Mouse (Mus musculus) testis, adult 2 months (tissue): Measurements from ENCODE around the gene Sphk2.

Experiments
- CTCF ChIP-seq: fragments of 200-500 bp; IDR thresholded peaks from 2 replicates; pipeline ENCODE4 v1.5.1; 2012; ENCODE audit warnings: low read depth, mild to moderate bottlenecking, inconsistent platforms, low read length, moderate library complexity; ENCODE audit not compliant: control insufficient read depth, insufficient read depth, insufficient replicate concordance
- POLR2A ChIP-seq: fragments of 200-500 bp; IDR thresholded peaks from 2 replicates; pipeline ENCODE4 v1.6.1; 2012; ENCODE audit warnings: low read depth, mild to moderate bottlenecking, inconsistent platforms, low read length, moderate library complexity; ENCODE audit not compliant: control insufficient read depth

DNA sequence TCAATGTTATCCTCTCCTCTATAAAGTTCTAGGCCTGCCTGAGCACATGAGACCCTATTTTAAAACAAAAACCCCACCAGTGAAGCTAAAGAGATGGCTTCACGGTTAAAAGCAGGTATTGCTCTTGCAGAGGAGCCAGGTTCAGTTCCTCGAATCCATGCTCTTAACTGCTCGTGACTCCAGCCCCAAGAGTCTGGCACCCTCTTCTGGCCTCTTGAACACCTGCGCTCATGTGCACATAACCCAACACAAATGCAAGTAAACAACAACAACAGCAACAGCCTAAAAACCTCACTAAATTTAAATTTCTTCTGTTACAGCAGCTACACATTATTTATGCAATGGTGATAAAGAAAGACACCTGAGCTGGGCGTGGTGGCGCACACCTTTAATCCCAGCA lies 49.7 kb upstream of the Sphk2 start:
- no peak for TF ChIP-seq POLR2A
- no peak for TF ChIP-seq CTCF
